Comparison of ENCODE assay signal across 8 mouse cellular contexts in genomic region chr12:11456213-11456612, GRCm38 (mm10). TPM values are rescaled to one million over a fixed set of nuclear protein-coding genes. Genes with fewer than 3 reads are reported as not detected.
A peak's percentile ranks its signal among the peaks of the same experiment; 100 is the strongest.
DNase-seq lines count a peak whose midpoint lies in the region; ATAC-seq lines count a peak whose summit lies in the region.

No protein-coding gene starts in this region.

- H3K36me3 ChIP-seq in heart, embryonic 13.5 days, result no peaks in the 10 kb centered on the region
- H3K36me3 ChIP-seq in hindbrain, embryonic 10.5 days, result no peaks in the 10 kb centered on the region
- H3K36me3 ChIP-seq in midbrain, embryonic 11.5 days (ENCODE audit: control insufficient read depth, insufficient read depth, low read length), result no peaks in the 10 kb centered on the region

- H3K27ac ChIP-seq in heart, embryonic 13.5 days (replicated peaks), result no peak overlapping the region
- H3K27ac ChIP-seq in hindbrain, embryonic 10.5 days, result peak overlapping the region; percentile 85
- H3K27ac ChIP-seq in midbrain, embryonic 11.5 days (ENCODE audit: low read depth, low read length), result no peak overlapping the region

- H3K9ac ChIP-seq in heart, embryonic 13.5 days, result peak overlapping the region; percentile 84
- peak overlapping the region; percentile 63 for H3K9ac ChIP-seq in midbrain, embryonic 11.5 days (ENCODE audit: low read length)

- H3K27me3 ChIP-seq in heart, embryonic 13.5 days (replicated peaks), result peaks cover 4% of the 10 kb centered on the region; the same call in 1 of the 2 replicates
- H3K27me3 ChIP-seq in hindbrain, embryonic 10.5 days (ENCODE audit: insufficient read depth, poor library complexity, severe bottlenecking), result peaks cover 18% of the 10 kb centered on the region; the same call in 1 of the 2 replicates
- no peaks in the 10 kb centered on the region for H3K27me3 ChIP-seq in midbrain, embryonic 11.5 days (ENCODE audit: control insufficient read depth, insufficient read depth, low read length)

- 0 out of 2 replicates have a peak, but pooled peaks cover 5% of the 10 kb centered on the region for H3K4me1 ChIP-seq in heart, embryonic 13.5 days
- peaks cover 6% of the 10 kb centered on the region; the same call in 1 of the 2 replicates for H3K4me1 ChIP-seq in hindbrain, embryonic 10.5 days (replicated peaks)
- H3K4me1 ChIP-seq in midbrain, embryonic 11.5 days (ENCODE audit: control insufficient read depth, insufficient read depth, low read length), result no peaks in the 10 kb centered on the region

- H3K4me2 ChIP-seq in heart, embryonic 13.5 days, result peak overlapping the region; percentile 98
- peak overlapping the region; percentile 82 for H3K4me2 ChIP-seq in midbrain, embryonic 11.5 days

- no peak; the same call in 1 of the 2 replicates for ATAC-seq in heart, embryonic 13.5 days (ENCODE audit: extremely low read depth, insufficient number of reproducible peaks, low FRiP score, low TSS enrichment)
- ATAC-seq in midbrain, embryonic 11.5 days (ENCODE audit: low FRiP score), result no peak

- no peak for DNase-seq in heart, adult 18-20 months
- DNase-seq in brain, adult 2 months (ENCODE audit: low read depth, low spot score), result peak; percentile 28
- no peak for DNase-seq in hindbrain, embryonic 10.5 days (ENCODE audit: low spot score)
- peak; percentile 94 for DNase-seq in midbrain, embryonic 11.5 days (ENCODE audit: low spot score, missing footprints)
- no peak for DNase-seq in left cerebral cortex, postnatal 25 days (ENCODE audit: low spot score in 2 of 2)
- no peak for DNase-seq in spleen, adult 18-20 months
- no peak for DNase-seq in ovary, postnatal 36 days (ENCODE audit: low spot score)

- 2% methylated on average over 11 of the region's 11 CpGs for WGBS in heart, embryonic 13.5 days
- 4% methylated on average over 11 of the region's 11 CpGs for whole genome bisulfite sequencing in hindbrain, embryonic 10.5 days
- 4% methylated on average over 11 of the region's 11 CpGs for WGBS in midbrain, embryonic 11.5 days

- no peaks in the 10 kb centered on the region for H3K9me3 ChIP-seq in heart, embryonic 13.5 days
- H3K9me3 ChIP-seq in hindbrain, embryonic 10.5 days, result no peaks in the 10 kb centered on the region
- H3K9me3 ChIP-seq in midbrain, embryonic 11.5 days (ENCODE audit: control insufficient read depth, low read length), result no peaks in the 10 kb centered on the region

- H3K4me3 ChIP-seq in heart, embryonic 13.5 days, result peak overlapping the region; percentile 69
- H3K4me3 ChIP-seq in hindbrain, embryonic 10.5 days, result peak overlapping the region; percentile 66
- H3K4me3 ChIP-seq in midbrain, embryonic 11.5 days (ENCODE audit: low read depth, low read length), result peak overlapping the region; percentile 51

- intact Hi-C loops in left cerebral cortex, postnatal 25 days (cut with DNase I), result loop anchor here (1.0 to 5.0 kb wide), 5 partner anchors 19 to 691 kb away; partner anchors contain the start of gene Vsnl1

RNA-seq across cellular contexts. Expression of gene Rad51ap2, which starts 0.3 kb away (rescaled TPM):
- polyA plus RNA-seq in heart, embryonic 13.5 days (2015; fragmentation: Nextera tagmentation; extraction: Ambion mirVana), result 0.21 and 0.28 TPM in 2 replicates
- total RNA-seq in heart, adult 18-20 months (2021), result not detected
- polyA plus RNA-seq in hindbrain, embryonic 10.5 days (2016; fragmentation: Nextera tagmentation; extraction: Ambion mirVana), result 0.22 and 0.36 TPM in 2 replicates
- polyA plus RNA-seq in midbrain, embryonic 11.5 days (2014; fragmentation: Nextera tagmentation; extraction: Ambion mirVana), result 0.22 and 0.42 TPM in 2 replicates
- total RNA-seq in left cerebral cortex, postnatal 25 days (2021), result 1 to 10 TPM; 2.4 to 2.5 TPM

RNA-seq across cellular contexts. Expression of gene Vsnl1, which starts 19.8 kb away (rescaled TPM):
- polyA plus RNA-seq in heart, embryonic 13.5 days (2015; fragmentation: Nextera tagmentation; extraction: Ambion mirVana), result 10.4 and 10.7 TPM in 2 replicates
- under 1 TPM; 0.40 to 0.62 TPM for total RNA-seq in heart, adult 18-20 months (2021)
- 0.51 and 1.3 TPM in 2 replicates for polyA plus RNA-seq in hindbrain, embryonic 10.5 days (2016; fragmentation: Nextera tagmentation; extraction: Ambion mirVana)
- 1.3 and 2.5 TPM in 2 replicates for polyA plus RNA-seq in midbrain, embryonic 11.5 days (2014; fragmentation: Nextera tagmentation; extraction: Ambion mirVana)
- total RNA-seq in left cerebral cortex, postnatal 25 days (2021), result 100 to 1,000 TPM; 587 to 660 TPM

Comparison
In these comparisons a context has a peak if more than half of its experiments do, and no peak if none do; other contexts are left out.
1. DNase-seq: peak in brain, adult 2 months (single experiment) and midbrain, embryonic 11.5 days (single experiment); none in heart, adult 18-20 months (0 of 2), hindbrain, embryonic 10.5 days (single experiment), left cerebral cortex, postnatal 25 days (0 of 2), spleen, adult 18-20 months (0 of 2) and ovary, postnatal 36 days (single experiment).
2. Peak in every context shown above with its lines, with median percentiles within 50 percentile points of each other: H3K4me3 ChIP-seq.